Mouse (Mus musculus): ENCODE results near the gene Ptgir. TPM values are rescaled to one million over a fixed set of nuclear protein-coding genes. Genes with fewer than 3 reads are reported as not detected.

The Ptgir gene
- polyA plus RNA-seq, 1 experiment from 2014 or later: 0.77 TPM

- Histone ChIP-seq H3K36me3 (peaks cover 37% of the 10 kb centered on the region), H3K4me3 (no peak overlapping the region), H3K27ac (no peak overlapping the region), H3K4me1 (replicated peaks) (peaks cover 23% of the 10 kb centered on the region), H3K9me3 (no peaks in the 10 kb centered on the region), H3K27me3 (ENCODE audit: insufficient read depth, poor library complexity, severe bottlenecking) (peaks cover 18% of the 10 kb centered on the region)
- no peak for DNase-seq (ENCODE audit: low spot score)
- 84% methylated on average over 6 of the region's 6 CpGs for WGBS
Measured at GRCm38 (mm10) chr7:16912360-16912759, 6.1 kb downstream of the Ptgir start.

DNA sequence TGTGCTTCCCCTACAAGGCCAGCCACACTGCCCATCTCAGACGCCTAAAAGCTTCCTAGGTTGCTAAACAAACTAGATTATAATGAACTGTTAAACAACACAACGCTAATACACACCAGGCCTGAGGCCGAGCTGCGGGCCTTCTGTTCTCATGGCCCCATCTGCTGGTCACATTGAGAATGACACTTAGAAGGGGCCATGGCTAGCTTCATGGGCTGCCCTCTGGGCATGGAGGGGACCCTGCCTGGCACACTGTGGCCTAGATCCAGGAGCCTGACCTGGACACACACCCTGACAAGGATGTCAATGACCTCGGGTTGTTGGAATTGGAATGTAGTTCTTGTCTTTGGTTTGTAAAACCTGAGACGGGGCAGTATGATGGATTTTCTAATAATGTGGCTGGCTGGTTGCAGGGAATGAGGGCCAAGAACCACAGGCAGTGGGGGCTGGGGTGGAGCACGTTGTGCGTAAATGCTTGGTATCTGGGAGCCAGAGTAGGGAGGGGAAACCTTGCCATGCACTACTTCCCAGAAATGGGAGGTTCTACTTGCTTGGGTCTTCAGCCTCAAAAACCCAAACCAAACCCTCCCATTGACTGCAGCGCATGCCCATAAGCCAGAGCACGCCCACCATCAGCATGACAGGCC, 7.6 kb downstream of the Ptgir start:
- H3K4me1 ChIP-seq (replicated peaks): peaks cover 27% of the 10 kb centered on the region
- H3K4me3 ChIP-seq: no peak overlapping the region
- H3K9me3 ChIP-seq: no peaks in the 10 kb centered on the region
- DNase-seq (ENCODE audit: low spot score): peak; percentile 77
- no peak overlapping the region for H3K27ac ChIP-seq
- H3K36me3 ChIP-seq: peaks cover 53% of the 10 kb centered on the region
- H3K27me3 ChIP-seq (ENCODE audit: insufficient read depth, poor library complexity, severe bottlenecking): peaks cover 7% of the 10 kb centered on the region; the same call in 1 of the 2 replicates
- 39% methylated on average over 10 of the region's 10 CpGs for WGBS

DNA sequence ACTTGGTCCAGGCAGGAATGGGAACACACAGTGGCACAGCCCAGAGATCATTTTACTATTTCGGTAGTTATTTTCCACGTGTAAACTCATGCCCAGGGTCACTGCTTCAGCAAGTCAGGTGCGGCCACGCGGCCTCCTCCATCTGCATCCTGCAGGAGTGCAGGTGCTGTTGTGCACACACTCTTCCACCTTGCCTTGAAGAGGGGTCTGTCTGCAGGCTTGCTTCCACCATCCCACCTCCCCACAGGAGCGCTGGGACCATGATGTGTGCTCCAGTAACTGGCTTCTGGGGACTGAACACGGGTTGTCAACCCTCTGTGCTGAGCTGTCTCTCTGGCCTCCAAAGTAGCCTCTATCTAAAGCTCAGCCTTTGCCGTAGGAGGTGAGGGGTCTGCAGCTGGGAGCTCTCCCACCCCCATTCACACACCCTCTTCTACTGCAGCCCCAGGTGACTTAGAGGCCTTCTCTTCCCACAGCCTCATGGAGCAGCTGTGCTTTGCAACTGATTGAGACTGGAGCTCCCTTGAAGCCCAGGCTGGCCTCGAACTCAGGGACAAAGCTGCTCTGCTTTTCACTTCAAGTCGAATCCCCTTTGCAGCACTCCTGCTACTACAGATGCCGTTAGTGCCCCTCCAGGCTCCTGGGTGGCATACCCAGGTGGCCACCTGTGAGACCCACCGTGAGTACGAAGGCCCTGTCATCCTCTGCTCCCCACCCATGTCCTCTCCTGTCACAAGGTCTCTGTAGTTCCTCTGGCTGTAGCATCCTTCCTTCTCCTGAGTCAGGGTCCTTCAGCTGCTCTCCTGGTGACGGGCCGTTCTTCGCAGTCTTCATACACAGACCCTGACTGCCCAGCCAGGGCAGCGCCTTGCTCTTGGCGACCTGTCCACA, 8.4 kb downstream of the Ptgir start:
- 83% methylated on average over 18 of the region's 18 CpGs for WGBS
- peaks cover 27% of the 10 kb centered on the region for H3K4me1 ChIP-seq (replicated peaks)
- no peak overlapping the region for H3K4me3 ChIP-seq
- H3K27ac ChIP-seq: no peak overlapping the region
- peaks cover 61% of the 10 kb centered on the region for H3K36me3 ChIP-seq
- H3K27me3 ChIP-seq (ENCODE audit: insufficient read depth, poor library complexity, severe bottlenecking): peaks cover under 1% of the 10 kb centered on the region; the same call in 1 of the 2 replicates
- DNase-seq (ENCODE audit: low spot score): no peak
- H3K9me3 ChIP-seq: no peaks in the 10 kb centered on the region

- WGBS: 88% methylated on average over 32 of the region's 32 CpGs
Measured at GRCm38 (mm10) chr7:16915461-16916340, 9.4 kb downstream of the Ptgir start.

DNA sequence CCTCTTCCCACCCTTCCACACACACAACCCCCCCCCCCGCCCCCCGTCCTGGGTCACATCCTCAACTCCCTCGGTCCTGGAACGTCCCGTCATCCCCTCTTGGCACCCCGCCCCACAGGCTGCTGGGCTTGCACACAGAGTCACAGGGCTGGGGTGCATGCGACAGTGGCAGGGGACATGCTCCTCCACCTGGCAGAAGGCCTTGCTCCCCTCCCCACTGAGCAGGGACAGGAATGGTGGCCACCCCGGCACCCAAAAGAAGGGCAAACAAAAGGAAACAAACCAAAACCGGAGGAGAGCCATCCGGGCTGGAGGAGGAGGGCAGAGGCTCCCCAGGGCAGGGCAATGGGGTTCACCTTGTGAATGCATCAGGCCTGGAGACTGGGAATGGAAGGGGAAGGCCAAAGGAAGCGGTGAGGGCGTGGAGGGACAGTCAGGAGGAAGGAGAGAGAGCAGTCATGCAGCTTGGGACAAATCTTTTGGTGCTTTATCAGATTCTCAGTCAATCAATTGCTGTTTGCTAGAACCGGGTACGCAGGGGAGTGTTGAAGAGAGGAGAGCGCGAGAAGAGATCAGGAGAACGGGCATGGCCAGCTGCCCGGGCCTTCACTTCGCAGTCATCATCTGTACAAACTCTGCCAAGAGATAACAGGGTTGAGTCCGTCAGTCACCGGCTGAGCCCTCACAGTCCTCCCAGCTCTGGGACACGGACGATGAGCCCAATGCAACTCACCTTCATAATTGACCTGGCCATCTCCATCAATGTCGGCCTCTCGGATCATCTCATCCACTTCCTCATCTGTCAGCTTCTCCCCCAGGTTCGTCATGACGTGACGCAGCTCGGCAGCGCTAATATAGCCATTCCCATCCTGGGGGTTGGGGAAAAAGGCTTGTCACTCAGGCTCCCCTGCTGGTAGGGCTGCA, 10.3 kb downstream of the Ptgir start:
- no peak overlapping the region for H3K27ac ChIP-seq
- no peaks in the 10 kb centered on the region for H3K9me3 ChIP-seq
- no peak overlapping the region for H3K4me3 ChIP-seq
- DNase-seq (ENCODE audit: low spot score): no peak
- peaks cover 76% of the 10 kb centered on the region for H3K36me3 ChIP-seq
- H3K4me1 ChIP-seq (replicated peaks): peaks cover 44% of the 10 kb centered on the region
- no peaks in the 10 kb centered on the region for H3K27me3 ChIP-seq (ENCODE audit: insufficient read depth, poor library complexity, severe bottlenecking)
- WGBS: 86% methylated on average over 30 of the region's 30 CpGs

More at GRCm38 (mm10) chr7:16915461-16916340, 9.4 kb downstream of the Ptgir start:
- peaks cover 67% of the 10 kb centered on the region for H3K36me3 ChIP-seq
- no peak for DNase-seq (ENCODE audit: low spot score)
- no peak overlapping the region for H3K27ac ChIP-seq
- H3K27me3 ChIP-seq (ENCODE audit: insufficient read depth, poor library complexity, severe bottlenecking): no peaks in the 10 kb centered on the region
- no peak overlapping the region for H3K4me3 ChIP-seq
- H3K4me1 ChIP-seq (replicated peaks): peaks cover 35% of the 10 kb centered on the region
- H3K9me3 ChIP-seq: no peaks in the 10 kb centered on the region

GRCm38 (mm10) chr7:16917447-16917846, 11.2 kb downstream of the Ptgir start:
- 89% methylated on average over 11 of the region's 11 CpGs for WGBS
- Histone ChIP-seq H3K4me3 (no peak overlapping the region), H3K27ac (no peak overlapping the region), H3K9me3 (no peaks in the 10 kb centered on the region), H3K4me1 (replicated peaks) (peaks cover 53% of the 10 kb centered on the region), H3K27me3 (ENCODE audit: insufficient read depth, poor library complexity, severe bottlenecking) (no peaks in the 10 kb centered on the region), H3K36me3 (peaks cover 78% of the 10 kb centered on the region)
- DNase-seq (ENCODE audit: low spot score): no peak

DNA sequence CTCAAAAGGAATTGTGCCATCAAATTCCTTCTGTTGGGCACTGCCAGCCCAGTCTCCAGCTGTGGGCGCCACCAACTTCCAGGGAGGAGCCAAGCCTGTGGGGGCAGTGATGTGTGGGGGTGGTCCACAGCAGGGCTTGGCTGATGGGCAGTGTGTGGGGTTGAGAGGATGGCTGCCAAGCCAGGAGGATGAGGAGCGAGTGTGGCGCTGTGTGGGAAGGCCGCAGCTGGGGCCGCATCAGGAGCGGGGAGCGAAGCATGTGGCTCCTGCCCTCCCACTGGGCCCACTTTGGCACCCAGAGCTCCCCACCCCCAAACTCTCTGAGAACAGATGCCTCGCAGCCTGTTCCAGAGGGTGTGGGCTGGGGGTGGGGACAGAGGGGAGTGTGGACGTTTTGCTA, 11.7 kb downstream of the Ptgir start:
- no peak overlapping the region for H3K4me3 ChIP-seq
- no peaks in the 10 kb centered on the region for H3K9me3 ChIP-seq
- H3K4me1 ChIP-seq (replicated peaks): peaks cover 59% of the 10 kb centered on the region
- H3K27ac ChIP-seq: no peak overlapping the region
- WGBS: 84% methylated on average over 9 of the region's 9 CpGs
- no peak for DNase-seq (ENCODE audit: low spot score)
- H3K27me3 ChIP-seq (ENCODE audit: insufficient read depth, poor library complexity, severe bottlenecking): no peaks in the 10 kb centered on the region
- peaks cover 78% of the 10 kb centered on the region for H3K36me3 ChIP-seq

DNA sequence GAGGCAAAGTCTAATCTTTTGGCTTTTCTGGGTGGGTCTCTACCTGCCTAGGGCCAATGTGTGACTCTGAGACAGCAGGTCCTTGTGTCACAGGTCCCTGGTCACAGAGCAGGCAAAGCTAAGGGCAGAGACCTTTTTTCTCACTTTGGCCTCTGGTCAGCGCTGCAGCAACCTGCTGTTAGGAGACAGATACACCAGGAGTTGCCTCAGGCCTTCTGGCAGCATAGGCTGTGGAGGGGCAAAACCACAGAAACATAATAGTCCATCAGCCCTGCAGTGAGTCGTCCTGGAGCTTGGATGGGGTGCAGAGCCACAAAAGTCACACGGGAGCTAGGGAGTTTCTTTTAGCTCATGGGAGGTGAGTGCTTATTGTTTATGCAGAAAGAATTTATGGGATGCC, 12.4 kb downstream of the Ptgir start:
- DNase-seq (ENCODE audit: low spot score): no peak
- H3K4me1 ChIP-seq (replicated peaks): peaks cover 62% of the 10 kb centered on the region
- H3K27me3 ChIP-seq (ENCODE audit: insufficient read depth, poor library complexity, severe bottlenecking): no peaks in the 10 kb centered on the region
- WGBS: 86% methylated on average over 3 of the region's 3 CpGs
- H3K9me3 ChIP-seq: no peaks in the 10 kb centered on the region
- H3K27ac ChIP-seq: no peak overlapping the region
- no peak overlapping the region for H3K4me3 ChIP-seq
- peaks cover 77% of the 10 kb centered on the region for H3K36me3 ChIP-seq

GRCm38 (mm10) chr7:16919395-16920149, 13.3 kb downstream of the Ptgir start:
- peaks cover 68% of the 10 kb centered on the region for H3K36me3 ChIP-seq
- 90% methylated on average over 13 of the region's 13 CpGs for WGBS
- no peaks in the 10 kb centered on the region for H3K27me3 ChIP-seq (ENCODE audit: insufficient read depth, poor library complexity, severe bottlenecking)
- peak overlapping the region; percentile 9; the same call in 1 of the 2 replicates for H3K4me3 ChIP-seq
- H3K4me1 ChIP-seq (replicated peaks): peaks cover 62% of the 10 kb centered on the region
- no peak for DNase-seq (ENCODE audit: low spot score)
- H3K9me3 ChIP-seq: no peaks in the 10 kb centered on the region
- H3K27ac ChIP-seq: peak overlapping the region; percentile 63

DNA sequence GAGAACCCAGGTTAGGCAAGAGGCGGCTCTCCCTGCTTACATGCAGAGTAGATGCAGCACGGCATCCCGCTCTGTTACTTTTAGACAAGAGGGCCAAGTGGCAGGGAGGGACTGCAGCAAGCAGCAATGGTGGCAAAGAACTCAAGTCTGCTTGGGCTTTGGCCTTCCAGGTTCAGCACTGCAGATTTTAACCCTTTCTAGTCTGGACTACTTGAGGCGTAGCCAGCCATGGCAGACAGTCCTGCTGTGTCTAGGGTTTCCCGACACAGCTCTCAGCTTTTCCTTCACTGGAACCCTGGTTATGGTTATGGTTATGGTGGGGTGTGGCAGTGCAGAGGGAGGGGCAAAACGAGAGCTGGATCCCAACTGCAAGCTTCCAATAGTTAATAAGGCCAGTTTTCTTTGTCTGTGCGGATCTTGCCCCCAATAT, 13.9 kb downstream of the Ptgir start:
- peak overlapping the region; percentile 9; the same call in 1 of the 2 replicates for H3K4me3 ChIP-seq
- 88% methylated on average over 7 of the region's 7 CpGs for WGBS
- peaks cover 62% of the 10 kb centered on the region for H3K36me3 ChIP-seq
- H3K27ac ChIP-seq: peak overlapping the region; percentile 63
- no peak for DNase-seq (ENCODE audit: low spot score)
- H3K4me1 ChIP-seq (replicated peaks): peaks cover 62% of the 10 kb centered on the region
- H3K9me3 ChIP-seq: no peaks in the 10 kb centered on the region
- no peaks in the 10 kb centered on the region for H3K27me3 ChIP-seq (ENCODE audit: insufficient read depth, poor library complexity, severe bottlenecking)
